Mouse (Mus musculus) thymus, postnatal 0 days (tissue): ENCODE measurements at regions not wholly inside any gene's neighbourhood (a gene's known extent, or its start where the extent isn't known, plus 50 kb on each side); places are given as distances from the start of the nearest gene placed in this dataset.

Source experiments
- DNase-seq: peaks from one replicate; pipeline ENCODE4 v3.0.0-alpha.2; 2015; ENCODE audit warnings: low spot score

GRCm38 (mm10) chr10:19141481-19141880 lies 126.0 kb upstream of the Tnfaip3 start:
- no peak for DNase-seq

GRCm38 (mm10) chr10:19140628-19141027 lies 125.2 kb upstream of the Tnfaip3 start:
- DNase-seq = no peak

- DNase-seq = no peak
These were observed 123.8 kb upstream of the Tnfaip3 start for GRCm38 (mm10) chr10:19139234-19139633.

GRCm38 (mm10) chr10:19138258-19138657 lies 122.8 kb upstream of the Tnfaip3 start:
- peak; percentile 19 for DNase-seq

GRCm38 (mm10) chr10:19127581-19128291 lies 112.3 kb upstream of the Tnfaip3 start:
- DNase-seq = peak; percentile 12

- no peak for DNase-seq
These were observed 111.5 kb upstream of the Tnfaip3 start for GRCm38 (mm10) chr10:19126922-19127321.

GRCm38 (mm10) chr10:19126438-19126837 lies 111.0 kb upstream of the Tnfaip3 start:
- no peak for DNase-seq

GRCm38 (mm10) chr10:19123691-19124090 lies 108.2 kb upstream of the Tnfaip3 start:
- DNase-seq = no peak

GRCm38 (mm10) chr10:19122221-19122620 lies 106.8 kb upstream of the Tnfaip3 start:
- peak; percentile 43 for DNase-seq

- no peak for DNase-seq
These were observed 104.0 kb upstream of the Tnfaip3 start for GRCm38 (mm10) chr10:19119281-19120049.

- no peak for DNase-seq
These were observed 103.3 kb upstream of the Tnfaip3 start for GRCm38 (mm10) chr10:19118569-19119280.

- DNase-seq = peak; percentile 24
These were observed 101.7 kb upstream of the Tnfaip3 start for GRCm38 (mm10) chr10:19117071-19117605.

- no peak for DNase-seq
These were observed 97.0 kb upstream of the Tnfaip3 start for GRCm38 (mm10) chr10:19112459-19112858.

GRCm38 (mm10) chr10:19105231-19105681 lies 89.8 kb upstream of the Tnfaip3 start:
- no peak for DNase-seq

- peak; percentile 83 for DNase-seq
These were observed 89.3 kb upstream of the Tnfaip3 start for GRCm38 (mm10) chr10:19104671-19105203.

GRCm38 (mm10) chr10:19099369-19100285 lies 84.2 kb upstream of the Tnfaip3 start:
- DNase-seq = peak; percentile 11

GRCm38 (mm10) chr10:19094297-19094696 lies 78.8 kb upstream of the Tnfaip3 start:
- DNase-seq = peak; percentile 93

- DNase-seq = no peak
These were observed 78.2 kb upstream of the Tnfaip3 start for GRCm38 (mm10) chr10:19093689-19094088.

- DNase-seq = no peak
These were observed 76.5 kb upstream of the Tnfaip3 start for GRCm38 (mm10) chr10:19091949-19092348.

GRCm38 (mm10) chr10:19091110-19091509 lies 75.7 kb upstream of the Tnfaip3 start:
- no peak for DNase-seq
